Mouse (Mus musculus): ENCODE measurements at regions not wholly inside any gene's neighbourhood (a gene's known extent, or its start where the extent isn't known, plus 50 kb on each side); places are given as distances from the start of the nearest gene placed in this dataset.

- WGBS, result 93% methylated on average over 4 of the region's 4 CpGs
- H3K4me3 ChIP-seq (ENCODE audit: low read depth, low read length), result no peak overlapping the region
- TF ChIP-seq CTCF (IDR thresholded peaks at IDR 0.05; ENCODE audit: low read depth), result no peak
- H3K36me3 ChIP-seq (ENCODE audit: control insufficient read depth, insufficient read depth), result no peaks in the 10 kb centered on the region
- no peak for ATAC-seq
- no peak overlapping the region for H3K4me2 ChIP-seq (replicated peaks; ENCODE audit: low read depth)
- no peaks in the 10 kb centered on the region for H3K4me1 ChIP-seq (replicated peaks; ENCODE audit: control insufficient read depth, insufficient read depth, low read length)
- no peak overlapping the region for H3K27ac ChIP-seq (ENCODE audit: low read depth, low read length)
- H3K27me3 ChIP-seq (replicated peaks; ENCODE audit: control insufficient read depth, insufficient read depth, low read length), result no peaks in the 10 kb centered on the region
- no peaks in the 10 kb centered on the region for H3K9me3 ChIP-seq (ENCODE audit: control insufficient read depth)
- H3K9ac ChIP-seq (ENCODE audit: low read depth, low read length), result no peak overlapping the region
Measured at GRCm38 (mm10) chr16:29706996-29707395, 127.9 kb downstream of the Opa1 start.

GRCm38 (mm10) chr16:29707656-29708055, 128.5 kb downstream of the Opa1 start:
- Histone ChIP-seq H3K4me3 (ENCODE audit: low read depth, low read length) (no peak overlapping the region), H3K9ac (ENCODE audit: low read depth, low read length) (no peak overlapping the region), H3K36me3 (ENCODE audit: control insufficient read depth, insufficient read depth) (no peaks in the 10 kb centered on the region), H3K4me1 (replicated peaks; ENCODE audit: control insufficient read depth, insufficient read depth, low read length) (no peaks in the 10 kb centered on the region), H3K4me2 (replicated peaks; ENCODE audit: low read depth) (no peak overlapping the region), H3K27me3 (replicated peaks; ENCODE audit: control insufficient read depth, insufficient read depth, low read length) (no peaks in the 10 kb centered on the region), H3K9me3 (ENCODE audit: control insufficient read depth) (no peaks in the 10 kb centered on the region), H3K27ac (ENCODE audit: low read depth, low read length) (no peak overlapping the region)
- TF ChIP-seq CTCF (IDR thresholded peaks at IDR 0.05; ENCODE audit: low read depth), result no peak
- ATAC-seq, result no peak
- 94% methylated on average over 11 of the region's 11 CpGs for WGBS

GRCm38 (mm10) chr16:29709072-29709471, 129.9 kb downstream of the Opa1 start:
- no peak overlapping the region for H3K27ac ChIP-seq (ENCODE audit: low read depth, low read length)
- WGBS, result 50% methylated on average over 4 of the region's 4 CpGs
- H3K4me2 ChIP-seq (replicated peaks; ENCODE audit: low read depth), result no peak overlapping the region
- H3K9ac ChIP-seq (ENCODE audit: low read depth, low read length), result no peak overlapping the region
- no peaks in the 10 kb centered on the region for H3K36me3 ChIP-seq (ENCODE audit: control insufficient read depth, insufficient read depth)
- H3K9me3 ChIP-seq (ENCODE audit: control insufficient read depth), result no peaks in the 10 kb centered on the region
- no peak for TF ChIP-seq CTCF (IDR thresholded peaks at IDR 0.05; ENCODE audit: low read depth)
- no peaks in the 10 kb centered on the region for H3K27me3 ChIP-seq (replicated peaks; ENCODE audit: control insufficient read depth, insufficient read depth, low read length)
- no peaks in the 10 kb centered on the region for H3K4me1 ChIP-seq (replicated peaks; ENCODE audit: control insufficient read depth, insufficient read depth, low read length)
- no peak for ATAC-seq
- H3K4me3 ChIP-seq (ENCODE audit: low read depth, low read length), result no peak overlapping the region

GRCm38 (mm10) chr16:29711386-29711785, 132.3 kb downstream of the Opa1 start:
- Histone ChIP-seq H3K36me3 (ENCODE audit: control insufficient read depth, insufficient read depth) (no peaks in the 10 kb centered on the region), H3K4me1 (replicated peaks; ENCODE audit: control insufficient read depth, insufficient read depth, low read length) (no peaks in the 10 kb centered on the region), H3K9me3 (ENCODE audit: control insufficient read depth) (no peaks in the 10 kb centered on the region), H3K27me3 (replicated peaks; ENCODE audit: control insufficient read depth, insufficient read depth, low read length) (no peaks in the 10 kb centered on the region), H3K4me3 (ENCODE audit: low read depth, low read length) (no peak overlapping the region), H3K9ac (ENCODE audit: low read depth, low read length) (no peak overlapping the region), H3K4me2 (replicated peaks; ENCODE audit: low read depth) (no peak overlapping the region), H3K27ac (ENCODE audit: low read depth, low read length) (no peak overlapping the region)
- TF ChIP-seq CTCF (IDR thresholded peaks at IDR 0.05; ENCODE audit: low read depth), result no peak
- no peak for ATAC-seq

- Histone ChIP-seq H3K36me3 (ENCODE audit: control insufficient read depth, insufficient read depth) (no peaks in the 10 kb centered on the region), H3K4me2 (replicated peaks; ENCODE audit: low read depth) (no peak overlapping the region), H3K4me1 (replicated peaks; ENCODE audit: control insufficient read depth, insufficient read depth, low read length) (no peaks in the 10 kb centered on the region), H3K4me3 (ENCODE audit: low read depth, low read length) (no peak overlapping the region), H3K27ac (ENCODE audit: low read depth, low read length) (no peak overlapping the region), H3K9me3 (ENCODE audit: control insufficient read depth) (no peaks in the 10 kb centered on the region), H3K9ac (ENCODE audit: low read depth, low read length) (no peak overlapping the region), H3K27me3 (replicated peaks; ENCODE audit: control insufficient read depth, insufficient read depth, low read length) (no peaks in the 10 kb centered on the region)
- no peak for ATAC-seq
- TF ChIP-seq CTCF (IDR thresholded peaks at IDR 0.05; ENCODE audit: low read depth), result no peak
- 79% methylated on average over 12 of the region's 12 CpGs for WGBS
Measured at GRCm38 (mm10) chr16:29711912-29712681, 133.0 kb downstream of the Opa1 start.

DNA sequence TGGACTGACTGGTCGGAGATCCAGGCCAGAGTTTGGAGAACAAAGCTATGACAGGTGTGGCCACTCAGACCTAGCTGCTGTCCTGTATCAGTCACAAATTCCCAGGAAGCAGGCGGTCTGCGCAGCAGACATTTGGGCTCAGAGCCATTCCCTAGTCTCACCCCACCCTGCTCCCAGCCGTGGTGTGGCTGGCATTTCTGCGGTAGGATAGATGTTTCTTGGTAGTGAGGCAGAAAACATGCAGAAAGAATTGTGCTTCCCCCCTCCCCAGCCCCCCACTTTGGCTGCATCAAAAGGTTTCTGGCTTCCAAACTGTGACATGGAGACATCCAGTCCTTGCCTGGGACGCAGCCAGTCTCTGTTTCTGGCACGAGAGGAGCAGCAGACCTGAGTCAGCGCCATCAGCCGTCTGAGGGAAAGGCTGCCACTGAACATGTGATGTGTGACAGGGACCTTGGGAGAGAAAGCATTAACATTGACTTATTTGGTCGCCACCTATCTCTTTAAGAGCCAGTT, 135.5 kb downstream of the Opa1 start:
- 58% methylated on average over 10 of the region's 10 CpGs for WGBS
- H3K36me3 ChIP-seq (ENCODE audit: control insufficient read depth, insufficient read depth), result no peaks in the 10 kb centered on the region
- no peak for TF ChIP-seq CTCF (IDR thresholded peaks at IDR 0.05; ENCODE audit: low read depth)
- no peak for ATAC-seq
- H3K4me2 ChIP-seq (replicated peaks; ENCODE audit: low read depth), result no peak overlapping the region
- no peaks in the 10 kb centered on the region for H3K27me3 ChIP-seq (replicated peaks; ENCODE audit: control insufficient read depth, insufficient read depth, low read length)
- H3K9ac ChIP-seq (ENCODE audit: low read depth, low read length), result no peak overlapping the region
- no peak overlapping the region for H3K27ac ChIP-seq (ENCODE audit: low read depth, low read length)
- no peaks in the 10 kb centered on the region for H3K4me1 ChIP-seq (replicated peaks; ENCODE audit: control insufficient read depth, insufficient read depth, low read length)
- no peak overlapping the region for H3K4me3 ChIP-seq (ENCODE audit: low read depth, low read length)
- H3K9me3 ChIP-seq (ENCODE audit: control insufficient read depth), result no peaks in the 10 kb centered on the region

Measured in intestine, postnatal 0 days (tissue).